Mouse (Mus musculus) lung, postnatal 0 days (tissue): ENCODE data around the gene Krt39. TPM values are rescaled to one million over a fixed set of nuclear protein-coding genes. Genes with fewer than 3 reads are reported as not detected.
A peak's percentile ranks its signal among the peaks of the same experiment; 100 is the strongest.

Source experiments
- ATAC-seq: fragments of 200-750 bp; cut with Nextera tagmentation; 2 replicates; pipeline ENCODE4 v1.8.0; 2017; ENCODE audit warnings: moderate library complexity
- DNase-seq: peaks from one replicate; pipeline ENCODE4 v3.0.0-alpha.2; 2016; ENCODE audit warnings: low spot score
- H3K27ac ChIP-seq: fragments of 300-500 bp; sonication (generic); 2 replicates; pipeline ENCODE4 v1.5.1; 2014; ENCODE audit warnings: antibody characterized with exemption, mild to moderate bottlenecking, low read length, mixed read lengths
- H3K27me3 ChIP-seq: fragments of 300-500 bp; sonication (generic); replicated peaks from 2 replicates; pipeline ENCODE4 v1.6.1; 2014; ENCODE audit warnings: low read length, mixed read lengths; ENCODE audit not compliant: insufficient read depth
- H3K36me3 ChIP-seq: fragments of 300-500 bp; sonication (generic); 2 replicates; pipeline ENCODE4 v1.6.1; 2014; ENCODE audit warnings: low read length, mixed read lengths; ENCODE audit not compliant: insufficient read depth
- H3K4me1 ChIP-seq: fragments of 300-500 bp; sonication (generic); 2 replicates; pipeline ENCODE4 v1.6.1; 2014; ENCODE audit warnings: antibody characterized with exemption, low read depth, low read length, mixed read lengths; ENCODE audit not compliant: insufficient read depth
- H3K4me2 ChIP-seq: fragments of 300-500 bp; sonication (generic); replicated peaks from 2 replicates; pipeline ENCODE4 v1.6.1; 2014; ENCODE audit warnings: low read depth, mild to moderate bottlenecking, low read length, moderate library complexity, mixed read lengths
- H3K4me3 ChIP-seq: fragments of 300-500 bp; sonication (generic); 2 replicates; pipeline ENCODE4 v1.5.1; 2014; ENCODE audit warnings: low read depth, low read length
- H3K9ac ChIP-seq: fragments of 300-500 bp; sonication (generic); replicated peaks from 2 replicates; pipeline ENCODE4 v1.6.1; 2014; ENCODE audit warnings: low read depth, mild to moderate bottlenecking
- H3K9me3 ChIP-seq: fragments of 300-500 bp; sonication (generic); 2 replicates; pipeline ENCODE4 v1.6.1; 2016; ENCODE audit warnings: low read length, mixed read lengths
- CTCF ChIP-seq: IDR thresholded peaks from 2 replicates; pipeline ENCODE4 v1.5.1; 2016; ENCODE audit warnings: antibody characterized with exemption, mild to moderate bottlenecking
- EP300 ChIP-seq: IDR thresholded peaks from 2 replicates; pipeline ENCODE4 v1.6.1; 2016; ENCODE audit warnings: antibody characterized with exemption, mild to moderate bottlenecking, control low read depth
- WGBS: fragments of 180-500 bp; shearing (Covaris S2); extraction: QIAGEN DNeasy Blood & Tissue Kit; methylation state at CpG from one replicate; pipeline ENCODE4 v1.1.7; 2014; 5-methylcytosine and 5-hydroxymethylcytosine counted together
- polyA plus RNA-seq: library from polyadenylated mRNA; unstranded; fragments of >200 nt; fragmentation: Nextera tagmentation; extraction: Ambion mirVana; gene quantifications from 2 replicates; pipeline ENCODE4 v1.2.1, GENCODE M21; 2015

Gene Krt39
- polyA plus RNA-seq, 1 experiment from 2014 or later: not detected

DNA sequence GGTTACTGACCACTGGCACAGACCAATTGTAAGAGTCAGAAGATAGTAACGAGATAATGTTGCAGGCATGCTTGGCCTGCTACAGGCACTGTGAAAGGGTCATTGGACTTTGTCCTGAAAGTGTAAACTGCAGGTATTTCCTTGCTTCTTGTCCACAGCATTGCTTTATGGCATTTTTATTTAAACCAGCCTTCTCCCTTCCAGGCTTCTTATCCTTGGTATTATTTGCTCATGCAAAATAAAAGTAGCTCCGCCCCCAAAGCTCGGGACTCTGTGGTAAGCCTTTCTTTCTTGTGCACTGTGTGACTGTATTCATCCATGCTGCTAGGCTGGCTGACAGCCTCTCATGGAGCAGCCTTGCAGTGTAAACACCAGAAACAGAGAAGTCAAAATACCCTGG, 31.9 kb downstream of the Krt39 start:
- no peak for TF ChIP-seq CTCF
- no peak for TF ChIP-seq EP300
- 34% methylated on average over 3 of the region's 3 CpGs for WGBS
- H3K27ac ChIP-seq: no peak overlapping the region
- no peaks in the 10 kb centered on the region for H3K27me3 ChIP-seq
- H3K4me3 ChIP-seq: no peak overlapping the region
- no peak overlapping the region for H3K9ac ChIP-seq
- H3K9me3 ChIP-seq: no peaks in the 10 kb centered on the region
- no peaks in the 10 kb centered on the region; the same call in 1 of the 2 replicates for H3K4me1 ChIP-seq
- no peak overlapping the region for H3K4me2 ChIP-seq
- DNase-seq (peak; percentile 70), ATAC-seq (0 out of 2 replicates have a peak, but pooled peaks have one; percentile 56)
- H3K36me3 ChIP-seq: no peaks in the 10 kb centered on the region

DNA sequence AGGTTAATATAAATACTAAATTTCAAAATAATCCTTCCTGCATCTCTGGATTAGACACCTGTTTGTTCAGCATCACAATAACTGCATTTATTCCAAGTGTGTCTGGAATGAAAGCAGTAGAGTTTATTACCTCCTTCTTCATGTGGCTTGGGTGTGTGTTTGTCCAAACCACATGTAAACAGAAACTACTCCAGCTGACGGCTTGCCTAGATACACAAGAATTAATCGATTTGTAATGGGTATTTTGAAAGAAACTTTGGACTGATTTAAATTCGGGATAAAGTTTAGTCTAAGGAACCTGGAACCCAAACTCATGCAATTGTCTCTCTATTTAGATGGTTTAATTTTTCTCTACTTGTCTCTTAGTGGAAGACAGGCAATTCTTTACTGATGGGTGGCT, 46.2 kb downstream of the Krt39 start:
- no peaks in the 10 kb centered on the region for H3K27me3 ChIP-seq
- no peak overlapping the region for H3K9ac ChIP-seq
- H3K9me3 ChIP-seq: no peaks in the 10 kb centered on the region
- no peak overlapping the region for H3K27ac ChIP-seq
- 61% methylated on average over 3 of the region's 3 CpGs for WGBS
- DNase-seq: no peak
- H3K36me3 ChIP-seq: no peaks in the 10 kb centered on the region
- no peak for TF ChIP-seq CTCF
- no peak for TF ChIP-seq EP300
- no peak for ATAC-seq
- H3K4me3 ChIP-seq: no peak overlapping the region
- H3K4me2 ChIP-seq: no peak overlapping the region
- no peaks in the 10 kb centered on the region for H3K4me1 ChIP-seq

DNA sequence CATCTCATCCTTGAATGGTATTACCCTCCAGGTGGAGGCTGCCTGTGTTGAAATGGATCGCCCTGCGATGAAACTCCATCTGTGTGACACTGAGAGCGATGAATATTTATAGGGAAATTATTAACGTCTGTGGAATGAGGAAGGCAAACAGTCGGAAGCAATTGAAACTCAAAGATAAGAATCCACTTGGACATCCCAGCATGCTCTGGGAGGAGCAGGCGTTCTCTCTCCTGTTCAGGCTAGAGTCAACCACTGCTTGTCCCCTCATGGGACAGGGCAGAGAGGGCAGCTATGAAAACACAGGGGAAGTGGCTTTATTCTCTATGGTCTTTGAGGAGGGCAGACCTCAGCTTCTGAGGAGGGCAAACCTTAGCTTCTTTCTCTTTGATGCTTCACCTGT, 47.7 kb downstream of the Krt39 start:
- TF ChIP-seq EP300: peak; percentile 93
- TF ChIP-seq CTCF: no peak
- 41% methylated on average over 6 of the region's 6 CpGs for WGBS
- Histone ChIP-seq H3K9ac (no peak overlapping the region), H3K4me2 (no peak overlapping the region), H3K27me3 (no peaks in the 10 kb centered on the region), H3K9me3 (no peaks in the 10 kb centered on the region), H3K27ac (peak overlapping the region; percentile 48; the same call in 1 of the 2 replicates), H3K4me3 (no peak overlapping the region), H3K4me1 (no peaks in the 10 kb centered on the region), H3K36me3 (no peaks in the 10 kb centered on the region)
- ATAC-seq: peak; percentile 76
- DNase-seq: peak; percentile 89

DNA sequence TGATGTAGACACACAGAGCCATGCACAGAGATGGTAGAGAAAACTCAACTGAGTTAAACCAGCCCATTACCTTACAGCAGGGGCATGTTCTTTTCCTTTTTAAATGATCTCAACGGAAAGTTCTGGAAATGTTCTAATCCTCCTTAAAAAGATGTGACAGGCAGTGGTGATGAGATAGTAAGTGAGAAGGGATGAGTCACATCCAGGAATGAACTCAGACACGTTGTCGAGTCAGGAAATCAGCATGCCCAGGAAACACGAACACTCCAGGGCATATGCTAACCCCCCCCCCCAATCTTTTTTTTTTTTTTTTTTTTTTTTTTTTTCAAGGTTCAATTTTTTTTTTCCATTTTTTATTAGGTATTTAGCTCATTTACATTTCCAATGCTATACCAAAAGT, 48.7 kb downstream of the Krt39 start:
- Histone ChIP-seq H3K27me3 (no peaks in the 10 kb centered on the region), H3K4me2 (no peak overlapping the region), H3K4me3 (no peak overlapping the region), H3K27ac (peak overlapping the region; percentile 64), H3K9ac (no peak overlapping the region), H3K4me1 (no peaks in the 10 kb centered on the region), H3K9me3 (no peaks in the 10 kb centered on the region), H3K36me3 (no peaks in the 10 kb centered on the region)
- DNase-seq (no peak), ATAC-seq (0 out of 2 replicates have a peak, but pooled peaks have one; percentile 6)
- TF ChIP-seq CTCF: no peak
- 23% methylated on average over 4 of the region's 4 CpGs for WGBS

DNA sequence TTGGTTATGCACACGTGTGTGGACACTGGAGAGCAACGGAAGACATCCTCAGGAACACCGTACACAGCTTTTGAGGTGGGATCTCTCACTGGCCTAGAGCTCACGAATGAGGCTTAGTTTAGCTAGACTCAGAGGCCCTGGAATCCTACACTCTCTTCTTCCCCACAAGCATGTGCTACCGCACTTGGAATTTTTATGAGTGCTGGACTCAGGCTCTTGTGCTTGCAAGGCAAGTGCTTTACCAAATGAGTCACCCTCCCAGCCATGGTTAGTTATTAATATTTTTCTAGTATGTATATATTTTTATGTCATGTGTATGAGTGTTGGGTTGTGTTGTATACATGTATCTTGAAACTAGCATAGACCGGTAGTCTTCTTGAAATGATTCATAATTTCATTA, 49.2 kb downstream of the Krt39 start:
- no peak for TF ChIP-seq CTCF
- TF ChIP-seq EP300: peak; percentile 91
- H3K27ac ChIP-seq: peak overlapping the region; percentile 66
- no peaks in the 10 kb centered on the region for H3K4me1 ChIP-seq
- H3K36me3 ChIP-seq: no peaks in the 10 kb centered on the region
- no peaks in the 10 kb centered on the region for H3K9me3 ChIP-seq
- DNase-seq (peak; percentile 90), ATAC-seq (peak; percentile 82)
- no peak overlapping the region for H3K4me3 ChIP-seq
- H3K9ac ChIP-seq: no peak overlapping the region
- H3K27me3 ChIP-seq: no peaks in the 10 kb centered on the region
- no peak overlapping the region for H3K4me2 ChIP-seq
- 62% methylated on average over 6 of the region's 6 CpGs for WGBS

DNA sequence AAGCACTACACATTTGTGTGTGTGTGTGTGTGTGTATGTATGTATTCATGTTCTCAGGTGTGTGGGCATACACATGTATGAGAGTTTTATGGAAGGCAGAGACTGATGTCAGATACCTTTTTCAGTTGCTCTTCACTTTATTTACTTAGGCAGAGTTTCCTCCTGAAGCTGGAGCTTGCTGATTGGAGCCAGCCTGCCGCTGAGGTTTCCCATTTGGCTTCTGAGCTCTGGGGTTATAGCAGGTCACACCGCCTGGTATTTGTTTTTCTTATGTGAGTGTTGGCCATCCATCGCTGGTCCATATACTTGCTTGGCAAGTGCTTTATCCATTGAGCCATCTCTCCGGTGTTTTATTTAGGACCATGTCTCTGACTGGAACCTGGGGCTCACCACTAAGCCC, 51.9 kb downstream of the Krt39 start:
- Histone ChIP-seq H3K9me3 (no peaks in the 10 kb centered on the region), H3K9ac (no peak overlapping the region), H3K27ac (peak overlapping the region; percentile 59; the same call in 1 of the 2 replicates), H3K36me3 (no peaks in the 10 kb centered on the region), H3K27me3 (no peaks in the 10 kb centered on the region), H3K4me2 (no peak overlapping the region), H3K4me1 (no peaks in the 10 kb centered on the region), H3K4me3 (no peak overlapping the region)
- WGBS: 17% methylated on average over 4 of the region's 4 CpGs
- DNase-seq (peak; percentile 74), ATAC-seq (peak; percentile 36)
- TF ChIP-seq CTCF (no peak), EP300 (no peak)

DNA sequence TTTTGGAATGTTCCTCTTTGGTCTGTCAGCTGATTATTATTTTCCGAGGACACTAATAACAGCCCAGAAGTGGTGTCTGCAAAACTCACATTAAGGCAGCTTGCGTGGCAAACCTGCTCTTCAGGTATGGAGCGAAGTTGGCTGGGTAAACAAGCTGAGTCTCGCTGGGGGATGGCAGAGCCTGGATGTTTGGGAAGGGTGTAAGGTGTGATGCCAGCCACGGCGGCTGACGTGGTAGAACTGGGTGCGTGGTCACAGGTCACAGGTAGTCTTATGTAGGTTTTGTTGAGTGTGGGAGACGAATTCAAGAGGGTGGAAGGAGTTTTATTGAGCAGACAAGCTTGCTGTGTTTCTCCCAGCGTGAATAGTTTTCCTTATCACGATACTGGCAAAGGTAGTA, 52.6 kb downstream of the Krt39 start:
- no peaks in the 10 kb centered on the region for H3K36me3 ChIP-seq
- no peak overlapping the region for H3K4me2 ChIP-seq
- H3K27ac ChIP-seq: peak overlapping the region; percentile 59; the same call in 1 of the 2 replicates
- no peaks in the 10 kb centered on the region for H3K4me1 ChIP-seq
- no peak overlapping the region for H3K4me3 ChIP-seq
- no peak overlapping the region for H3K9ac ChIP-seq
- ATAC-seq (peak; percentile 51), DNase-seq (peak; percentile 65)
- no peaks in the 10 kb centered on the region for H3K27me3 ChIP-seq
- H3K9me3 ChIP-seq: no peaks in the 10 kb centered on the region
- TF ChIP-seq EP300 (no peak), CTCF (no peak)
- WGBS: 51% methylated on average over 11 of the region's 11 CpGs
